Mouse (Mus musculus) layer of hippocampus, postnatal 25 days (tissue): Measurements from ENCODE around the gene Polr3a. TPM values are rescaled to one million over a fixed set of nuclear protein-coding genes. Genes with fewer than 3 reads are reported as not detected.
A peak's percentile ranks its signal among the peaks of the same experiment; 100 is the strongest.

Experiments used
- DNase-seq, 2 experiments: peaks; one replicate each; pipeline ENCODE4 v3.0.0; 2022; ENCODE audit warnings: mixed read lengths in 2 of 2, low spot score in 1 of 2; ENCODE audit errors: extremely low spot score in 1 of 2
- total RNA-seq, 2 experiments: library from RNA; stranded (reverse); gene quantifications; 2 replicates each; pipeline ENCODE4 v1.2.3; 2021

Gene Polr3a
- 10 to 100 TPM; 32.8 to 39.6 TPM for total RNA-seq

DNA sequence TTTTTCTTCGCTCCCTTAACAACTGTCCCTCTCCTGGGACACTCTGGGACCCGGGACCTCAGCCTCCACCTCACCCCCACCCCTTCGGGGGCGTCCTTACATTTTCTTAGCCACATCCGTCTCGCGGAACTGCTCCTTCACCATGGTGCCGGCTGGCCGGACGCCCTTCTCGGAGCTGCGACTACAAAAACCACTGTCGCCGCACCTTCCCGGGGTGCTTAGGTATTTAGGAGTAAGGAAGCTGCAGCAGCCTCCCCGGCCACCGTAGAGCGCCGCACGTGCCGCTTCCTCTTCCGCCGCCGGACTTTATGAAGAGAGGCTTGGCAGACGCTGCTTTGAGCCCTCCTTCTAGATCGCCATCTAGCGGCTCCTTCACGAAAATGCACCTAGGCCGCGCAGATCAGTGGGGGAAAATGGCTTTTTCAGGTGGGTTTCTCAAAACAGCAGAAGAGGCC lies at the start of gene Polr3a, which contains the start of gene Rps24:
Gene Polr3a, minus strand, starts transcription at position 286 of the 455 bp plus-strand sequence.
Gene Rps24, plus strand, starts transcription at position 353 of the 455 bp plus-strand sequence.
- DNase-seq = peak; percentile 83 to 90

DNA sequence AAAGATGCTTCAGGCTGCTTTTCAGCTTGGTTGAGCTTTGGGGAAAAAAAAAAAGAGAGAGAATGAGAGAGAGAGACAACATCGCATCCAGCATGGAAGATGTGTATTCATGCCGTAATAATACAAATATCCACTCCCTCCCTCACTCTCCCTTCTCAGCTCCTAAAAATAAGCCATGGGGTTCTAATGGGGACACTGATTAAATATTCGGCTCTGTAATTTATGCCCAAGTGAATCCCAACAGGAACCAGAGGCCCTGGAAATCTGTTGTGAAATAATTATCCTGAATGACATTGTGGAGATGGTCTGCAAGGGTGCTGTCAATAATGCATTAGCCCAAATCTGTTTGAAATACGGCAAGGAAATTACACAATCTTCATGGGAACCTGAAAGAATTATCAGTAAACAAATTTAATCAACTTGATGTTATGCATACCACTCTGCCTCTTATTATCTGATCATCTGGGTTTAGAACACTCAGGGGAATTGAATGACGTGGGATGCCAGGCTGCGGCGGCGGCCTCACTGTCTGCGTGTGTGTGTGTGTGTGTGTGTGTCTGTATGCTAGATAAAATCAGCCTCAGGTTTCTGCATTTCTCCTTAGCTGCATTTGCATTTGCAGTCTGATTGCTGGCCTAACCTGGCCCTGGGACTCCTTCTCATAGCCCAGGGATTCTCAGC lies 48.1 kb upstream of the Polr3a start:
- DNase-seq = no peak

- DNase-seq = no peak
Observed at GRCm38 (mm10) chr14:24530228-24530627, 43.4 kb upstream of the Polr3a start.

DNA sequence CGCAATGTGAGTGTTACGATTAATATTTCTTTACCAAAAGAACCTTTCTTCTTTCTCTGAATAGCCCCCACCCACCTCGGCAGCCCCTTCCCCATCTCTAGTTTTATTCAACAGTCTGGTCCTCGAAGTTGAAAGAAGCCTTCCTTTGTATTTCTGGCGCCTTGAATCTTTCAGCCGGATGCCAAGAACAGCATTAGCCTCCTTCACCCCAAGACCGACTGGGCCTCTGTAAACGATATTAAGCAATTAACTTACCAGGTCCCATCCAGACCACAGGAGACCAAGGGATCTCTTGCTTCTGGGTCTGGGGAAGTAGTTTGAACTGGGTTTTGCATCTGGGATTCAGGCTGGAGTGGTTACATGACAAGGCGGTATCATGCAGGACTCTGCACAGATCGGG lies 39.6 kb upstream of the Polr3a start:
- DNase-seq = no peak

GRCm38 (mm10) chr14:24525677-24526415 lies 39.0 kb upstream of the Polr3a start:
- DNase-seq = no peak

DNA sequence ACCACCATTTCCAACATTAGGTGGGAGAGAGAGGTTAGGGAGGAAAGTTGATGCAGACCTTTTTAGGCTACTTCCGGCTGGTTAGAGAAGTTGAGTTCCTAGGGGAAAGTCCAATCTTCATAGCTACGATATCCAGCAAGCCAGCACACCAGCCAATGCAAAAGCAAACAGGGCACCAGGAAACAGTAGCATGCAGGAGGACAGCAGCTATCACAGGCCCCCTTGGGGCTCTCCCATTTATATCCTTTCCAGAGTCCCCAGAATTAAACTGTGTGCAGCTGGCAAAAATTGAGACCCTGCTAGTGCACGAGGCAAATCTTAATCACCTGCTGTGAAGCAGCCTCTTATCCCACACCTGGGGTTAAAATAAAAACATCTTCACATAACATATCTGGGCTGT lies 38.3 kb upstream of the Polr3a start:
- DNase-seq = no peak

- no peak for DNase-seq
Observed at GRCm38 (mm10) chr14:24521597-24521996, 34.7 kb upstream of the Polr3a start.

DNA sequence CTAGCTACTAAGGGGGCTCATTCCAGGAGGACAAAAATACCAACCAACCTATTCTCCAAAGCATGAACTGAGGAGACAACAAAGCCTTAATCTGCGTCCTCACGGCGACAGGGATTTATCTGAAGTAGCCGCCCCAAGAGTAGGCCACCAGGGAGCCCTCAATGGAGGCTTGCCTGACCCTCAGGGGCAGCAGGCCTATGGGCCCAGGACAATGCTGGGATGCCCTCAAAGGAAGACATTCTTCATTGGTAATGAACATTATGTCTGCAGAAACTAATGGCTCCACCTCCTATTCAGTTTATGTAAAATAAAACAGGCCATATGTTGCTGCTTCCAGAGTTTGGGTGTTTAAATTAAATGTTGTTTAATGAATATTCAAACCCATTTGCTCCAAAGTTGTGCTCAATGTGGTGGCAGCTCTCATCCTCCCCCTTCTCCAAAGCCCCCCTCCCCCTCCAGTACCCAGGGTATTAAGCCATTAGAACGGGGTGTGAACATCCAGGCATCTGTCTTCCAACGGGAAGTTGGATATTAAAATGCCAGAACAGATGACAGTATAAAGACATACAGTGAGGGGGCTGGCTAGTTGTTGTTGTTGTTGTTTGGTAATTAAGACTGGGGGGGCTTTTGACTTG lies 25.8 kb upstream of the Polr3a start:
- no peak for DNase-seq

- no peak for DNase-seq
Observed at GRCm38 (mm10) chr14:24510679-24511078, 23.8 kb upstream of the Polr3a start.

DNA sequence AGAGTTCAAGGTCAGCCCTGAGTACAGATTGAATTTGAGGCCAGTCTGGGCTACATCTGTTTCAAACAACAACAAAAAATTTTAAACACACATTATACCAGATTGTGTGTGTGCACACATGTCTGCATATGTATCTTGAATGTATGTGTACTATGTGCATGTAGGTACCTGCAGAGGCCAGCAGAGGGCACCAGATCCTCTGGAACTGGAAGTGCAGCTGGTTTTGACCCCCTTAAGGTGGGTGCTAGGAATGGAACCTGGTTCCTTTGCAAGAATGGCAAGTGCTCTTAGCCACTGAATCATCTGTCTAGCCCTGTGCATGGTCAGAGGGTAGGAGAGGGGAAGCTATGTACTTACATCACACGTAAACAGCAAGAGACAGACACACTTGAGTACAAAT lies 23.4 kb upstream of the Polr3a start:
- DNase-seq = no peak

GRCm38 (mm10) chr14:24509557-24509956 lies 22.7 kb upstream of the Polr3a start:
- no peak for DNase-seq

DNA sequence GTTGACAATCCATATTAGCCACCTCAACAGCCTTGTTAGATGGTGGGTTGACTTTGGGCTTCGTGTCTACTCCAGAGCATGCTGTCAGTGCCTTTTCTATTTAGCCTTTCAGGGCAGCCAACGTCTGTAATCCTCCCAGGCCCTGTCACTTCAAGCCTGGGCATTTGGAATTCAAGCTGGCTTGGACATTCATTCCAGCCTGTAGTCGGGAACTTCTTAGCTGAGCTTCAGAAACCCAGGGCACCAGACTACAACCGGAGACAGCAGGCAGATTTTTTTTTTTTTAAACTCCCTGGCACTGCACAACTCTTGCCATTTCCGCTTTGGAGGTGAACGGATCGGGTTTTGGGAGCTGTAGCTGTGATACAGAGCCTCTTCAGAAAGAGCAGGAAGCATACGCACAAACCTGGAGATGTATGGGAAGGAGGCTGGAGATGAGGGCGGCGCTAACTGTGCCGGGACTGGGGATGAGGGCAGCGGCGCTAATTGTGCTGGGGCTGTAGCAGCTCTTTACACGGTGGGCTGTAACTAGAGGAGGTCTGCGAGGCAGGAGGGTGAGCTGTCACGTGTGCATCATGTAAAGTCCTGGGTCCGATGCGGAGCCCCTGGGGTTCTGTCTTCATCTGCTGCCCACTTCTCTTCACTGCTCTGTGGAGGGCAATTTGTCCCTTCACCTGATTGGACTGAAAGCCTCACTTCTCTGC lies 21.4 kb upstream of the Polr3a start:
- no peak for DNase-seq

- no peak for DNase-seq
Observed at GRCm38 (mm10) chr14:24507452-24508069, 20.7 kb upstream of the Polr3a start.

- no peak for DNase-seq
Observed at GRCm38 (mm10) chr14:24501256-24501655, 14.4 kb upstream of the Polr3a start.

GRCm38 (mm10) chr14:24500845-24501186 lies 14.0 kb upstream of the Polr3a start:
- DNase-seq = no peak

DNA sequence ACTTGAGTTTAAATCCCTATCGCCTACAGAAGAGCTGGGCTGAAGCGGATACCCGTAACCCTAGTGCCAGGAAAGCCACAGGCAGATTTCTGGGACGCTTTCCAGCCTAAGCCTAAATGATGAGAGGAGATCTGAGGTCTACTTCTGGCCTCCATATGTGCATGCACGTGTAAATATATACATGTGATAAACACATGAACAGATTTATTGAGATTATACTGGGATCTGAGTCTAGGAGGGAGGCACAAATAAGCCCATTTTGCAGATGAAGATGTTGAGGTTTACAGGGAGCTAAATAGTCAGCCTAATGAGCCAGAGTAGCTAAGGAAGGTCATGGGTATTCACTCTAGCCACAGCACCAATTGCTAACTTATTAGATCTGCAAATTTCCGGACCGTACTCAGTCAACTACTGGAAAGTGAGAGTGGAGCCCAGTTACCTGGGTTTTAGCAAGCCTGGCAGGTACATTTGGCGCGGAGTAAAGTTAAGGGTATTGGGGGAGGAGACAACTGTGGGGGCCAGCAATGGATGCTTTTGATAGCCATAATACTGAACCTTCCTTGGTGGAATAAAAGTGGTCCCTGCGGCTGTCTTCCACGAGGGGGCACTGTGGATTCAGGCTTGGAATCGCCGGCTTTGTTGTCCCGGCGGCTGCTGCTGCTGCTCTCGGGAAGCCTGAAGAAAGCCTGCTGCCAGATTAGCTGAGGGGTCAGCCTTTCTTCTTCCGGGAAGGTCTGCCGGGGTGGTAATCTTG lies 13.4 kb upstream of the Polr3a start:
- DNase-seq = peak; percentile 83 to 96

GRCm38 (mm10) chr14:24499478-24499877 lies 12.6 kb upstream of the Polr3a start:
- DNase-seq = no peak

- no peak for DNase-seq
Observed at GRCm38 (mm10) chr14:24498561-24499255, 11.8 kb upstream of the Polr3a start.

GRCm38 (mm10) chr14:24497443-24497842 lies 10.6 kb upstream of the Polr3a start:
- DNase-seq = no peak
